Mouse (Mus musculus) v-Abl transformed pro-B cells (cell line): ENCODE measurements around the gene Chd8.

Experiments
- in situ Hi-C, 2 experiments: fragments of 400-800 bp; cut with MboI; formaldehyde crosslinking; loops; one replicate each; pipeline ENCODE4 v1.15.1; 2025; ENCODE audit not compliant: unreplicated experiment in 2 of 2

Gene Chd8

DNA sequence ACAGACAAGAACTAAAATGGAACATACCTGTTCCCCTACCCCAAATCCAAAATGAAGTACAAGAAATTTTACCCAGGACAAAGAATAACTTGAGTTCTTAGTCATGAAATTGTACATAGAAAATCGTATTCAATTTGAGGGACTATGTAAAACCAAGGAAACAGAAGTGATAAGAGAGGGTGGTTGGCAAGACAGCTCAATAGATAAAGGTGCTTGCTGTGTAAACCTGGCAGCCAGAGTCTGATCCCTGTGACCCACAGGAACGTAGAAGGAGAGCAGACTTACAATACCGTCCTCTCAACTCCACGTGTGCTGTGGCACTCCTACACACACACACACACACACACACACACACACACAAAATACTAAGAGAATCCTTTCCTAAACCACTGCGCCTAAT, 40.3 kb downstream of the Chd8 start:
- in situ Hi-C loops, result no loop called here

DNA sequence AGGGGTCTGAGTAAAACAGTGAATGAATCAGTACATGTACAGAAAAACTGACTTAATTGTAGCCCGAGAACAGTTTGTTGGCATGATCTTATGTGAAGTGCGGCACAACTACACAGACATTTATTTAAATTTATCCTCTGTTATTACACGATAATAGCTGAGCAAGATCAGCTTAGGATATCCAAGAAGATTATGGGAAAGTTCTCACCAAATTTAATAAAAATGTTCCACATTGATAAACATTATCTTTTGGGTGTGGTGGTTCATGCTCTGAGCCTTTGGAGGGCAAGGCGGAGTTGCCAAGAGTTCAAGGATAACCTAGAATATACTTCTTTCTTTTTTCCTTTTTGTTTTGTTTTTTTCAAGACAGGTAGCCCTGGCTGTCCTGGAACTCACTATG, 58.2 kb downstream of the Chd8 start:
- in situ Hi-C loops, result no loop called here

DNA sequence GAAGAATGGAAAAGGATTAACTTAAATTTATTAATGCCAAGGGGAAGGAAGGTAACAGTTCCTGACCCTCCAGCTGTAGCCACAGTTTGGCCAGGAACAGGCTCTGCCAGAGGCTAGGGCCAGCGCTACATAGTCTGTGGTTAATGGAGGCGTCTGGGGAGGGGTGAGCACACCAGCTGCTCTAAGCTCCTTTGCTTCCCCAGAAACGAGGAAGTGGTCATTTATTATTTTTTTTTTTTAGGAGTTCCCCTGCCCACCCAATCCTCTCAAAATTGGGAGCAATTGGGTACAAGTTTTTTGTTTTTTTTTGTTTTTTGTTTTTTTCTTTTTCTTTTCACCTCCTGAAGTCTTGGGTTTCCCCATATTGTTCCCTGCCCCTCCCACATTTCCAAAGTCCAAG, 59.4 kb downstream of the Chd8 start:
- in situ Hi-C loops, result no loop called here

DNA sequence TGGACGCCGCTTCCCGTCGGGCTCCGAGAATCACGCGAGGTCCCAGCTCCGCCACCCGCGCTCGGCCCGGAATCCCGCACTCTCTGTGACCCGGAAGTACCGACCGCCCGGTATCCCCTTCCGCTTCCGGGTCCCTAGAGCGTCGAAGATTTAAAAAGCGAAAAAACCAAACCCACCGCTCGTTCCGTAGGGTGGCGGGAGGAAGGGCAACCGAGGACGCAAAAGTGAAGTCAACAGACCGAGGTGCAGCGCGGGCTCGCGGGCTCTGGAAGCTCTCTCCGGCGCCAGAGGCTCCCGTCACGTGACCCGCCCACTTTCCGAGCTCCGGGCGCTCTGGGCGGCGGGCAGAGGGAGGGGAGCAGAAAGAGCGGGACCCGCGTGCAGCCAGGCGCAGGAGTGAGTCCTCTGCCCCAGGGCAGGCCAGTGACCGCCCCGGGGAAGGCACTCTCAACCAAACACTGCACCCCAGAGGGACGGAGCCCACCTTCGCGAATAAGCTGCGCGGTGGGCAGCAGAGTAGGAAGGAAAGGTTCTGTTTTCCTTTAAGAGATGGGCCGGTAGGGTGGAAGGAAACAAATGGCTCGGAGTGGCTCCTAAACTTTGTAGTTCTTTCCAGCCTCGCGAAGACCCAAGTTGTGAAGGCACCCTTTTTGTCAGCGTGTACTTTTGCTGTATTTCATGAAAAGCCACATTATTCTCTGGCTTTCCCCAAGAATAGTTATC, 60.3 kb downstream of the Chd8 start, which contains the start of gene Supt16:
Gene Supt16, minus strand, starts transcription at position 261 of the 723 bp plus-strand sequence.
- in situ Hi-C loops, result no loop called here

DNA sequence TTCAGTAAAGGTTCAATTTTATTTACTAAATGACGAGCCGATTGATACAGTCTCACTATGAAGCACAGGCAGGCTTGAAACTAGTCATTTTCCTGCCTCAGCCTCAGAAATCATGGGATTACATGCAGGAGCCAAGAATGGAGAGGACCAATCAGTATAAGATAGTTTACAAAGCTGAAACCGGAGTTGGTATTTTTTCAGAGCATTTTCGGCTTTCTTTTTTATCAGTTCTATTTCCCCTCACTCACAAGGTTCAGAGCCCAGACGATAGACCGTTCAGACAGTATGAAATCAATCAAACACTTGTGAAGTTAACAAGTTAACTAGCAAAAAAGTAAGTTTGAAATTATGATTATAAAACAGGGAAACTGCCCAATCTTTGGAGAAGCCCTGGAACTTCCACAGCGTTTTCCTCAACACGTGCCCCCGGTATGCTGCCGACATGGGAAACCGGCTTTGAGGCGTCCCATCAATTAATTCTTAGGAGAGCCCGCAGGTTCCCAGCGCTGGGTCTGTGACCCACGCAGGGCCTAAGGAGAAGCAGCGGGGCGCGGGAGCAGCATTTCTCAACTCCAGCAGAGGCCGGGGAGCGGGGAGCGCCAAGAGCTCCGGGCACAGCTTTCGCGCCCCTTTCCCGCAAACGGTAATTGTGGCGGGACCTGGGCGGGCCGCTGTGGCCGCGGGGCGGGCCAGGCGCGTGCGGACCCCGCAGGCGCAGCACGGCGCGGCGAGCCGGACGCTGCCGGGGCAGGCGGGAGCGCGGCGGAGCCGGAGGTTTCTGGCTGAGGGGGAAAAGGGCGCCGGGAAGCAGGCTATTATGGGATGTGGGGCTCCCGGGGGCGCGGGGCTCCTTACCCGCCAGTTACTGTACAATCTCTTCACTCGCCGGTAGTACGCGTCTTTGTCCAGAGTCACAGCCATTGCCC, 61.1 kb downstream of the Chd8 start:
- in situ Hi-C loops, result no loop called here

DNA sequence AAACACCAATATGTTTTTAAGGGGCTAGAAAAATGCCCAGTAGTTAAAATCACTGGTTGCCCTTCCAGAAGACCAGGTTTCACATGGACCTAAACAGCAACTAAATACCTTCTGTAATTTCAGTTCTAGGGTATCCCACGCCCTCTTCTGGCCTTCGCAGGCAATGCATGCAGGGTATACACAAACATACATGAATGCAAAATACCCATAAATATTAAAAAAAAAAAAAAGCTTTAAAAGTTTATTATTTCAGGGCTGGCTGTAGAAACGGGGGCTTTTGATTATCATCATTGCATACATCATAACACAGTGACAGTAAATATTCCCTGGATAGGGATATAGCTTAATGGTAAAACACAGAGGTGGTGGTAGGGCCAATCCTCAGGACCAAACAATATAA, 61.9 kb downstream of the Chd8 start:
- in situ Hi-C loops, result no loop called here

DNA sequence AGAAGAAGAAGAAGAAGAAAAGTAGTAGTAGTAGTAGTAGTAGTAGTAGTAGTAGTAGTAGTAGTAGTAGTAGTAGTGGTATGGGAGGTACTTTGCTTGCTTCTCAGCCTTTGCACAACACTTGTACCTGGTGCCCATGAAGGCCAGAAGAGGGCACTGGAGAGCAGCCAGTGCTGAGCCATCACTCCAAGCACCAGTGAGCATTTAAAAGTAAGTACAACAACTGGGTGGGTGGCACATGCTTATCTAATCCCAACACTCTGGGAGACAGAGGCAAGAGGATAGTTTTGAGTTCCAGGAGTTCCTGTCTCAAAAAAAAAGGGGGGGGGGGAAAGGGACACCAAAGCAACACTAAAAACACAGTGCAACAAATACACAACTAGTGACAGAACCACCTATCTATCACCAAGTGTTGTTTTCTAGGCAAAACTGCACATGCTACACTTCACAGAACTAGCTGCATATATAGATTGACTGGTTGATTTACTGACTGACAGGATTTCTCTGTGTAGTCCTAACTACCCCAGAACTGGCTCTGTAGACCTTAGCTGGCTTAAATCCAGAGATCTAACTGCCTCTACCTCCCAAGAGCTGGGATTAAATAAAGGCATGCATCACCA, 66.7 kb downstream of the Chd8 start:
- in situ Hi-C loops, result loop anchor here (5.0 kb wide), 1 partner anchor 64 kb away; no protein-coding TSS in a partner anchor

DNA sequence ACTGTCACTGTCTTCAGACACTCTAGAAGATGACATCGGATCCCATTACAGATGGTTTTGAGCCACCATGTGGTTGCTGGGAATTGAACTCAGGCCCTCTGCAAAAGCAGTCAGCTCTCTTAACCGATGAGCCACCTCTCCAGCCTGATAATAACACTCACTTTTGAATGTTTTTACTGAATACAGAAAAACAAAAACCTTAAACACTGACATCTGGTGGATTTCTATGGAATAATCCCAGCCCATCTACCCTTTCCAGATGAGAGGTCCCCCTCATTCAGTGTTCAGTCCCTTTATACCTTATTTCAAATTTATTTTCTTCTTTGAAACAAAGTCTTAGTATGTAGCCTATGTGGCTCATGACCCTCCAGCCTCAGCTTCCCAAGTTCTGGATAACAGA, 68.1 kb downstream of the Chd8 start:
- in situ Hi-C loops, result loop anchor here in 1 of 2 experiments (5.0 kb wide), 1 partner anchor 287 kb away; no protein-coding TSS in a partner anchor

DNA sequence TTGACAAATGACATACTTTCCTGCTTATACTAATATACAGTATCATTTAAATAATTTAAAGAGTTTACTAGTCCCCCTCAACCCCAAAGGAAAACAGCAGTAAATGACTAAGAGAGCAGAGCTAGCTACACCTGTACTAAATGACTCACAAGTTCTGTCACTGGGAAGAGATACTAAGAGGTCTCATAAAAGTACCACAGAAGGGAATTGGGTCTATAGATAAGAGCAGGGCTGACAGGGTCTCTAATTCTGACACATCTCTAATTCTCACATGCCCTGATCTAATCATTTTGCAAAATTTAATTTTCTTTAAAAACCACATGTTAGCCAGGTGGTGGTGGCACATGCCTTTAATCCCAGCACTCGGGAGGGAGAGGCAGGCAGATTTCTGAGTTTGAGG, 68.8 kb downstream of the Chd8 start:
- in situ Hi-C loops, result loop anchor here in 1 of 2 experiments (5.0 kb wide), 1 partner anchor 286 kb away; no protein-coding TSS in a partner anchor

DNA sequence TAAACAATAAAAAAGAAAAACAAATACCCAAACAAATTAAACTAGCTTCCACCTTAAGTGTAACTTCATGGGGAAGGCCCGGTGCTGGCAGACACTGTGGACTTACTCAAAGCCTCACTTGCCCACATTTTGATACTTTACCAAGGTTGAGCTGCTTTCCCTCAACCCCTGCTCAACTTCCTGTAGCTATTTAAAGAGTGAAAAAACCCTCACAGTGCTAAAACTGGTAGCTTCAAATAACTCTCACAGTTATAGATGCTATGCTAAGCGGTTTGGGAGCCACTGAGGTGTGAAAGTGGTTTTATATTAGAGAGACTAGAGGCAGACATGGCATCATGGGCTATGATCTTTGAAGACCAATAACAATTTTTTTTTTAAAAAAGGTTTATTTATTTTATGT, 91.0 kb downstream of the Chd8 start:
- in situ Hi-C loops, result loop anchor here in 1 of 2 experiments (5.0 kb wide), 1 partner anchor 34 kb away; no protein-coding TSS in a partner anchor

DNA sequence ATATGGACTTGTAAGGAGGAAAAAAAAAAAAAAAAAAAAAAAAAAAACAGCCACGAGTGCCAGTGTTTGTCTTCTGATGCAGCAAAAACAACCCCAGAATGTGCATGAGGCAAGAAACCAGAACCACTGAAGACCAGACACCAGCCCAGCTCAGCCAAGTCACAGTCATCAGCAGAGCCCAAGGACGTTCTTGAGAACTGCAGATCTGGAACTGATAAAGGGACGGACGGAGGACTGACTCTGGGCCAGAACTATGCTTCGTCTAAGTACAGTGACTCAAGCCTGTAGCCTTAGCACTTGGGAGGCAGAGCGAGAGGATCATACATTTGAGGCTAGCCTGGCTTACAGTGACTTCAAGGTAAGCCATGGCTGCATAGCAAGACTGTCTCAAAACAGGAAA, 96.7 kb downstream of the Chd8 start:
- in situ Hi-C loops, result no loop called here

DNA sequence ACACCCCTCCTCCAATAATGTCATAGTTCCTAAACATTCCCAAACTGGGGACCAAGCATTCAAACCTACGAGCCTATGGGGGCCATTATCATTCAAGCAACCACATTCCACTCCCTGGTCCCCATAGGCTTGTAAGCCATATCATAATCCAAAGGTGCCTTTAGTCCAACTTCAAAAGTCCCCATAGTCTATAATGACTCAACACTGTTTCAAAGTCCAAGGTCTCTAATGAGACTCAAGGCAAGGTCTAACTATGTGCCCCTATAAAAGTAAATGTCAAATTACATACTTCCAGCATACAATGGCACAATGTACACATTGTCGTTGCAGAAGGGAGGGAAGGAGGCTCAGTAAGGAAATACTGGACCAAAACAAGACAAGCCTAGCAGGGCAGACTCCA, 102.6 kb downstream of the Chd8 start:
- in situ Hi-C loops, result no loop called here

DNA sequence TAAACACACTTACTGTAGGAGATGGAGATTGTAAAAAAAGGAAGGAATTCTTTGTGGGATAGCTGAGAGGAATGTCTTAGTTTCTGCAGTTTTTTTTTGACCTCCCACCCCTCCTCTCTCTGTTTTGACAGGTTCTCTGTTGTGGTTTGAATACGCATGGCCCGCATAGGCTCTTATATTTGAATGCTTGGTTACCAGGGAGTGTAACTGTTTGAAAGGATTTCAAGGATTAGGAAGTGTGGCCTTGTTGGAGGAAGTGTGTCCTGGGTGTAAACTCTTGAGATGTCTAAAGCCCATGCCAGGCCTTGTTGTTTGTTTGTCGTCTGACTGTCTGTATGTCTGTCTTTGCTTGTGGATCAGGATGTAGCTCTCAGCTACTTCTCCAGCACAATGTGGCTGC, 105.0 kb downstream of the Chd8 start:
- in situ Hi-C loops, result no loop called here

DNA sequence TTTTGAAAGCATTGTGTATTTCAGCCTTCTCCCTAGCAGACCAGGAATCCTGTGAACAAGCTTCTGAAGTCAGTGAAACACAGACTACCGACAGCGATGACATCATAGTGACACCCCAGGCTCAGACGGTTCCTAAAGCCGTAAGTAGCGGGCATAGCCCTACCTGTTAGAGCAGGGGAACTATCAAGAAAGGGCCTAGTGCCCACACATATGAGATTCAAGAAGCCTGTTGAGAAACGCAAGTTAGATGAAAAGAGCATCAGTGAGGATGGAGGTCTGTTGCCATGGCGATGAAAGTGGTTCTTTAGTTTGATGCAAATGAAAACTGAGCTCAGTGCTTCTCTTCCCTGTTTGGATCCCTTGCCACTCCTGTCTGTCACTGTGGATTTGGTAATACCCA, 105.4 kb downstream of the Chd8 start:
- in situ Hi-C loops, result no loop called here

DNA sequence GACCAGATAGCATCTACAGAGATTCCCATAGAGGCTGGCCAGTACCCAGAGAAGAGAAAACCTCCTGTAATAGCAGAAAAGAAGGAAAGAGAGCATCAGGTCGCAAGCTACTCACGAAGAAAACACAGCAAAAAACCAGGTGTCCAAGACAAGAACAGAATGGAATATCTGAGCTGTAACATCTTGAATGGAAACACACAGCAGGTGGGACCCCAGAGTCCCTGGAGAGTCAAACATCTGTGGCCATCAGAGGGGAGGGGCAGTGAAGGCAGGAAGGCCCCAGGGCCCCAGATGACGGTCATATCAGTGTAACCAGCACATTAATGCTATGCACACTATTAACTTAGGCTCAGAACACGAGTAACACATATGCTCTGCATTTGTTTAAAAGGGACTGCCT, 107.7 kb downstream of the Chd8 start:
- in situ Hi-C loops, result no loop called here
